Mouse (Mus musculus): ENCODE measurements at regions not wholly inside any gene's neighbourhood (a gene's known extent, or its start where the extent isn't known, plus 50 kb on each side); places are given as distances from the start of the nearest gene placed in this dataset.

DNA sequence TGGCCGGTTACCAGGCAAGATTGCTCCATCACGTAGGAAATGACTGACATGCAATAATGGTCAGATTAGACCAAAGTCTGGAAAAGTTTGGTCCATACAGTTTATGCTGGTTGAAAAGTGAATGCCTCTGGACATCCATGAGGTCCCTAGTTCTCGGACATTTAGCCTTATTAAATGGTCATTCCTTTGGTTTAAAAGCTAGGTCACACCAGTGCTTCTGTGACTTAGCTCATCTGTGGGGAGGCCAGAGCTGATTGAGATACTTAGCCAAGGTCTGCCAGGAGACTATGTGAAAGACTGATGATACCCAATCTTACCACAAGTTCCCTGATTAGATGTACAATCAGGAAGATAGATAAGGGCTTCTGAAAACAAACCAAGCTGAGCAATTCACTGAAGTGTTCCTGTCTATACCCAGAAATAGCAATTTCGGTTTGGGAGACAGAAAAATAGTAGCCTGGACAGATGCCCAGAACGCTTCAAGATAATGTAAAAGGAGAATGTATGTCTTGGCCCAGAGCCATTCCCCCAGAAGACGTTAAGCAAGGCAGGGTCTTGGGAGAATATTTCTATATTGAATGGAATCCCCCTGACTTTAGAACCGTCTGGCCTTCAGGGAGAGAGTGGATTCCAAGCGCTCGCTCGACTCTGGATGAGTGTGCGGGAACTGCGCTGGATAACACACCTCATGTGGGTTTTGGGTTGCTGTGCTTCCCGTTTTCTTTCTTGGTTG lies 161.5 kb downstream of the Dact1 start:
- intact Hi-C loops (cut with DNase I; ENCODE audit: low total_unique reads): no loop called here
- no peak for DNase-seq

DNA sequence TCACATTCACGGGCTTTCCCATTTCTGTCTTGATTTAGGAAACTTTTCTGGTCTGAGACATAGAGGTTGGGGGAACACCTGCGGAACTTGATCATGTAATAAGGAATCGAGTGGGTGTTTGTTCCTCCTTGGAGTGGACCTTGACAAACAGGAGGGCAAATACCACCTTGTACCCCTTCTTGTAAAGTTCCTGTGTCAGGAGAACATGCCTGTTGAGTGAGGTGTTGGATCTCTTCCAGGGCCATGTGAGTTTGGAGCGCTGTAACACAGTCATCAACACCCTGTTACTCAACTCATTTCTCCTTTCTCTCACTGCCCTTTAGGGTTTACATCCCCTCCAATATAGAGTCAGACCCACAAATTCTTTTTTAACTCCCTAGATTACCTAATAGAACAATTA lies 162.0 kb downstream of the Dact1 start:
- DNase-seq: no peak
- intact Hi-C loops (cut with DNase I; ENCODE audit: low total_unique reads): no loop called here

GRCm38 (mm10) chr12:71476238-71476637 lies 166.6 kb downstream of the Dact1 start:
- DNase-seq: no peak
- intact Hi-C loops (cut with DNase I; ENCODE audit: low total_unique reads): no loop called here

GRCm38 (mm10) chr12:71477691-71478090 lies 168.0 kb downstream of the Dact1 start:
- no peak for DNase-seq
- intact Hi-C loops (cut with DNase I; ENCODE audit: low total_unique reads): no loop called here

DNA sequence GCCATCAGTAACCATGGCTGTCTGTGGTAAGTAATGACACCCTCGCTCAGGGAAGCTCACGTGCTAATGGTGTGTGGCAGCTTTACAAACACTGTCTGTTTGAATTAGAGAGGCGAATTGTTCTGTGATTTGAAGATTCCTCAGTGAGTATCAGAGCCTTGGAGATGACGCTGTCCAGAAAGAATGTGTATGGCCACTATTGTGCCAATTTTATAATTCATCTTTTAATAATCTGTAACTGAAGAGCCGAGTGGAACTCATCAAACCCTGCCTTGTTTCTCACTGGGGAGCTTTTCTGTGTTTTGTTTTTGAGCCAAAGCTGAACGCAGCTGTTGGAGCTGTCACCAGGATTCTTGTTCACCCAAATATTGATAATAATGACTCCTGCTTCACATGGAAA lies 171.7 kb downstream of the Dact1 start:
- DNase-seq: no peak
- intact Hi-C loops (cut with DNase I; ENCODE audit: low total_unique reads): no loop called here

DNA sequence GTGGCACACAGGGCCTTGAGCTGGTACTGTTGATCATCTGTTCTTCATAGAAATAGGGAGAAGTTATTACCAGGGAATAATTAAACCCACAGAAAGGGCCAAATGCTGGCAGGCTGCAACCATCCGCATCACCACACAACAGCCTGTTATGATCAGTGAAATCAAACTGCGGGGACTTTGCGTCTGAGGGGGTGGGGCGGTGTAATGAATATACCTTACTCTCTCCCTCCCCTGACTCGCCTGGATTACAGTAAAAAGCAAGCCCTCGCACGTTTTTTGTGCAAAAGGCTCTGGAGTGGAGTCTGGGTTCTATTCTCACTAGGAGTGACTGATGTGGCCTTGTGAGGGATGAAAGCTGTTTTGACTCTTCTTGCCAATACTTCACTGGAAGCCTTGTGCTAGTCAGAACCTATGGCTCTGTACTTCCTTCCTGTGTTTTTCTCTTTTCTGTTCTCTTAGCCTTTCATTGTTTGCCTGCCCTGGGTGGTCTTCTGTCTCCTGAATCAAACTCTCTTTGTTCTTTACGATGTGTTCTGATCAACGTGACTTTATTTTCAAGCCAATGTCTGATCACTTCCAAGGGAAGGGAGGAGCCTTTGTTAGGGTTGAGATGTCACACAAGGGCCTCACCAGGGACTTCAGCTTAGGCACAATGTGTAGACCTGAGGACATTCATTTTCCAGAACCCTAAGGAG lies 172.4 kb downstream of the Dact1 start:
- intact Hi-C loops (cut with DNase I; ENCODE audit: low total_unique reads): no loop called here
- DNase-seq: no peak

DNA sequence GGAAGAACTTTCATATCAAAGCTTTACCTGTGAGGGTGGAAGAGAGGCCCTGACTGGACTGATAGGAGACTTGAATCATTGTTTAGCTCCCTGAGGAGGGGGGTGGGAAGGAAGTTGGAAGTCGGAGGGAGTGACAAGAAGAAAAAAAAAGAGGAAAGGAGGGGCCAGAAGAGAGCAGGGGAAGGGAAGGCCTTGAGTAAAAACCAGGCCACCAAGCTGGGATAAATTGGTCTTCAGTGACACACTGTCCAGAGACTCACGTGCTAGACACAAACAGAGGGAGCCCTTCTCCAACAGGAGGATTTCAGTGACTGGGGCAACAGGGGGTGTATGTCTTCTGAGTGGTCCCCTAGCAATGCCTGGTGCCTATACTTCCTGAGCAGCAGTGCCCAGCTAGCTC lies 172.9 kb downstream of the Dact1 start:
- intact Hi-C loops (cut with DNase I; ENCODE audit: low total_unique reads): no loop called here
- no peak for DNase-seq

- no peak for DNase-seq
- intact Hi-C loops (cut with DNase I; ENCODE audit: low total_unique reads): no loop called here
Measured at GRCm38 (mm10) chr12:71483536-71484165, 174.0 kb downstream of the Dact1 start.

DNA sequence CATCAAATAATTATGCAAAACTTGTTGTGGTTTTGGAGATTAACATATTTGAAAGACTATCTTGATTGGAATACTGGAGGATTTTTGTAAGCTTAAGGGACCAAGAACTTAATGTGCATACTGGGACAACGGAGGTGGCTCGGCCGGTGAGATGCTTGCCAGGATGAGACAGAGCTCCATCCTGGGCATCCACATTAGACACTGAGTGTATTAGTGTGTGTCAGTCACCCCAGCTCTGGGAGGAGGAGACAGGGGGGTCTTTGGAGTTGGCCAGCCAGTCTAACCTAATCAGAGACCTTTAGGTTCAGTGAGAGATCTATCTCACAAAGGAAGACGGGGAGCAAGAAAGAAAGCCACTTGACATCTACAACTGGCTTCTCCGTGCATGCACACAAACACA lies 174.6 kb downstream of the Dact1 start:
- intact Hi-C loops (cut with DNase I; ENCODE audit: low total_unique reads): no loop called here
- DNase-seq: no peak

DNA sequence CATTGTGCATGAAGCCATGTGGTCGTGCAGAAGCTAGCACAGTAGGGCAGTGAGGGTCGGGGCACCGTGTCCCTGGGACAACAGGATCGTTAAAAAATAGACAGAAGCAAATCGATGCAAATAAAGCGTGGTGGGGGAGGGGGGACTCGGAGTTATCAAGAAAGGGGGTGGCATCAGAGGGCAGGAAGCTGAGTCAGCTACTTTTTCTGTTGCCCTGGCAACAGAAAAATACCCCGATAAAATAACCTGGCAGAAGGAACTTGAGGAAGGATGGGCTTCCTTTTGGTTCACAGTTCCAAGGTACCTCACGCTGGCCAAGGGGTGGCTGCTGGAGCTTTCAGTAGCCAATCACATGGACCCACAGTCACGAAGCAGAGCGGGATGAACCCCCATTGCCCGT lies 176.4 kb downstream of the Dact1 start:
- DNase-seq: no peak
- intact Hi-C loops (cut with DNase I; ENCODE audit: low total_unique reads): no loop called here

GRCm38 (mm10) chr12:71487591-71488435 lies 178.1 kb downstream of the Dact1 start:
- no peak for DNase-seq
- intact Hi-C loops (cut with DNase I; ENCODE audit: low total_unique reads): no loop called here

DNA sequence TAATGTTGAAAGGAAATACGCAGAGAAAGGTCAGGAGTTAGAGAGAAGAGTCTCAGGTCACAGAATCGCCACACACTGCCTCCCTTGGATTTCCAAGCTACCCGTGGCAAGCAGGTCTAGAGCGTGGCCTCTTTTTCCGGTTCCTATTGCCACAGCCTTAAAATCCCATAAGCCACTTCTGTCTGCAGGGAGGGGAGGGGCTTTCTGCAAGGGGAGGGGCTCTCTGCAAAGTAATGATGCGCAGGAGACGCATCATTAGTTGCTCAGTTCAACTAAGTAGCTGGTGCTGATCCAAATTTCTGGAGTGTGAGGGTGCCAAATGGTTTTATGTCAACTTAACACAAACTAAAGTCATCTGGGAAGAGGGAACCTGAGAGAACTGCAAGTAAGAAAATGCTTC lies 179.6 kb downstream of the Dact1 start:
- no peak for DNase-seq
- intact Hi-C loops (cut with DNase I; ENCODE audit: low total_unique reads): no loop called here

GRCm38 (mm10) chr12:71494803-71495293 lies 185.2 kb downstream of the Dact1 start:
- intact Hi-C loops (cut with DNase I; ENCODE audit: low total_unique reads): no loop called here
- DNase-seq: no peak

GRCm38 (mm10) chr12:71498246-71499029 lies 188.8 kb downstream of the Dact1 start:
- intact Hi-C loops (cut with DNase I; ENCODE audit: low total_unique reads): no loop called here
- no peak for DNase-seq

DNA sequence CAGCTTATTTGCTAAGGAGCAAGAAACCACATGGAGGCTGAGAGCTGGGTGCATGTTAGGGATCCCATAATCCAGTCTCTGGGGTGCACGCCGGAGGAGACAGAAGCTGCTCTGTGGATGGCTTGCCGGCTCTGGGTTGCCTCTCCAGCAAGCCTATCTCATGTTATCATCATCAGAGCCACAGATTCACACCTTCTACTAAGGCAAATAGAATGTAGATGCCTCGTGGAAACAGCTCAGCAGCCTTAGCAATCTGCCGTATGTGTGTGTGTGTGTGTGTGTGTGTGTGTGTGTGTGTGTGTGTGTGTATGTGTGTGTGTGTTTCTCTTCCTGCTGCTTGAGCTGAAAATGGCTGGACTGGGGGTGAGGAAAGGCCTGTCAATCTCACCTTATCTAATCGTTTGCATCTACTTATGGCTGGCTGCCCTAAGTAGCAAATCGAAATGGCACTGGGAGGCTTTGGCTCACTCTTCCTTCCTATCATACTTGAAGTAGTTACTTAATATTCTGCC lies 191.7 kb downstream of the Dact1 start:
- intact Hi-C loops (cut with DNase I; ENCODE audit: low total_unique reads): no loop called here

DNA sequence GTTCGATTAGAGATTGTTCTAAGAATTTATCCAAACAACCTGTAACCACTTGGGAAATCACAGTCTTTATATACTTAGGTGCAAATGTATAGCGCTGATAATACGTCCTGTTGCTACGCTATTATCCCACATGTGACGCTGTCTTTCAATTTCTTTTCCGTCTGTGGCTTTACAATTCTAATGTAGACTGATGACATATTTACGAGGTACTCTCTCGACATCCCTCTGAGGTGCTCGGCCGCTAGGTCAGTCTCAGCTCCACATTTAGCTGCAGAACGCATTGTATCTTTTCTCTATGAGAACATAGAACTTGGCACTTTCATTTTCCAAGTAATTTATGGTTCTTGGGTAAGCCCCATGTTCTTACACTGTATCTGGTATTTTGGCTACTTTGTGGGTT lies 193.6 kb downstream of the Dact1 start:
- intact Hi-C loops (cut with DNase I; ENCODE audit: low total_unique reads): no loop called here
- no peak for DNase-seq

More for the DNA sequence above, 191.7 kb downstream of the Dact1 start:
- no peak for DNase-seq

DNA sequence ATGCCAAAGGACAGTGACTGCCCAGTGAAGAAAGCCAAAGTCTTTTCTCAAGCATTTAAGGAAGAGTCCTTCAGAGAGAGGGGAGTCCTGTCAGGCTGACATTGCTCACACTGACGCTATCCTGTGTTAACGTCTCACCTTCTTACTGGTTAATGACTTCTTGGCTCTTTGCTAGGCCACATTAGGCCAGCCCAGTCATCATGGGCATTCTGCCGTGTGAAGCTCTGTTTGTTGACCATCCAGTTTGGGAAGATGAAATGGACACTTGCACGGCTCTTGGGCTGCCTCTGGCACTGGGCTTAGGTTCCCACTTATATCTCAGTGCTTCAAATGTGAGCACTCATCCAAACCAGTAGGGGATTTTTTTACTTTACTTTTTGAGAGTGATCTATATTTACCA lies 196.5 kb downstream of the Dact1 start:
- peak; percentile 46 for DNase-seq
- intact Hi-C loops (cut with DNase I; ENCODE audit: low total_unique reads): no loop called here

DNA sequence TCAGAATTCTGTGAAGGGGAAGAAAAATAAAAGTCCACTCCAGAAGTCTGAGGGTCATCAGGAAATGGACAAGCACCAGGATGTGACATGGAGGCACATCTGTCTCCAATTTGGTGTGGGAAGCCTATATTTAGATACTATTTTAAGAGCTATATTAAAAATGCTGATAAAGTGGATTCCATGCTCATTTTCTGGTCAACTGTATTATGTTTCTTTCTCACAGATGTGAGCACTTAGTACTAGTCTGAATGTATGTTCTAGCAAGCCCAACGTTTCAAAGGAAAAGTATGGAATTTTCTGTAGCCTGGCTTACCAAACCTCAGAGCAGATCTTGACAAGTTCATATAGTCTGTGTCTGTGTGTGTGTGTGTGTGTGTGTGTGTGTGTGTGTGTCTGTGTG lies 197.0 kb downstream of the Dact1 start:
- DNase-seq: no peak
- intact Hi-C loops (cut with DNase I; ENCODE audit: low total_unique reads): no loop called here

Data from gastrocnemius, postnatal 14 days (tissue).